Mouse (Mus musculus) left cerebral cortex, postnatal 36 days (tissue): ENCODE measurements around the gene Gm1043. TPM values are rescaled to one million over a fixed set of nuclear protein-coding genes. Genes with fewer than 3 reads are reported as not detected.

Experiments used
- DNase-seq, 2 experiments: peaks; one replicate each; pipeline ENCODE4 v3.0.0; 2021 to 2022; ENCODE audit warnings: low spot score in 2 of 2, mixed read lengths in 1 of 2
- intact Hi-C: fragments of 180-260 bp; cut with DNase I; formaldehyde crosslinking; loops from one replicate; pipeline ENCODE4 v1.15.1; 2025
- total RNA-seq, 2 experiments: library from RNA; stranded (reverse); gene quantifications; 2 replicates each; pipeline ENCODE4 v1.2.3; 2021

Gene Gm1043
- total RNA-seq, 2 experiments from 2014 or later = 25.8 to 54.0 TPM

- intact Hi-C loops = loop anchor here (10.0 kb wide), 1 partner anchor 267 kb away; the partner anchor contains the start of gene Man2b2
- no peak for DNase-seq
These were observed 16.9 kb downstream of the Gm1043 start for GRCm38 (mm10) chr5:37102056-37102455.

DNA sequence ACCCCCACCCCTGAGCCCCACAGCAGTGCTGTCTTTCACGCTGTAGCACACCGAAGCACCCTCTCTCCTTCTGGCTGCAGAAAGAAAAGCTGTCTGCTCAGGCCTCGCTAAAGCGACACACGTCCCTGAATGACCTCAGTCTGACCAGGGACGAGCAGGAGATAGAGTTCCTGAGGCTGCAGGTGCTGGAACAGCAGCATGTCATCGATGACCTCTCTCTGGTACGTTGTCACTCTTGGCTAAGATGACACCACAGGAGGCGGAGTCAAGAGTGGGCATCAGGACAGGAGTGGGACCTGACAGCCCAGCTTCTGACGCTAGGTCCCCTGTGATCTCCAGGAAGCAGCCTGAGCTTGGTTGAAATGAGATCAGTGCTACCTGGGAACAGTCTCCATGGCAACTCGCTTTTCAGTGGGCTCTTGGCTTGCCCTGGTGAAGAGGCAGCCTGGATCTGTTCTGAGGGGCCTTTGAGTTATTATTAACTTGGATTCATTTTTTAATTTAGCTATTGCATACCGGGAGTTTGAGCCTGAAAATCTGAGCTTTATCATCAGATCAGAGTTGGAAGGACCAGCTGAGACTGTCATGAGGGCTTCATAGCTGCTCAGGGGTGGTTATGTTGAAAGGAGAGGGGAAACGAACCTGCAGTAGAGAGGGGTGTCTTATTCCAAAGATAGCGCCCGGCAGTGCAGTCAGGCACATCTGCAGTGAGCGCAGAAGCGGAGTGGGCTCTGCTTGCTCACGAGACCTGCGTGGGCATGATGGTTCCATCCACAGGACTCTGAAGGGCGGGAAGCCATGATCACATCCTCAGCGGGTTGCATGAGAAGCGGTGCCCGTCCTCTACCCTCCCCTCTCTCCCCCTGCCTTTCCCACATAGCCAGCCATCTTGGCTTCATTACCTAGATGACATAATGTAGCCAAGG is 20.6 kb downstream of the Gm1043 start:
- intact Hi-C loops = loop anchor here (10.0 kb wide), 1 partner anchor 271 kb away; the partner anchor contains the start of gene Man2b2
- DNase-seq = peak in 1 of 2 experiments; percentile 30

GRCm38 (mm10) chr5:37107111-37107510 is 21.9 kb downstream of the Gm1043 start:
- intact Hi-C loops = loop anchor here (10.0 kb wide), 1 partner anchor 272 kb away; the partner anchor contains the start of gene Man2b2
- DNase-seq = no peak

DNA sequence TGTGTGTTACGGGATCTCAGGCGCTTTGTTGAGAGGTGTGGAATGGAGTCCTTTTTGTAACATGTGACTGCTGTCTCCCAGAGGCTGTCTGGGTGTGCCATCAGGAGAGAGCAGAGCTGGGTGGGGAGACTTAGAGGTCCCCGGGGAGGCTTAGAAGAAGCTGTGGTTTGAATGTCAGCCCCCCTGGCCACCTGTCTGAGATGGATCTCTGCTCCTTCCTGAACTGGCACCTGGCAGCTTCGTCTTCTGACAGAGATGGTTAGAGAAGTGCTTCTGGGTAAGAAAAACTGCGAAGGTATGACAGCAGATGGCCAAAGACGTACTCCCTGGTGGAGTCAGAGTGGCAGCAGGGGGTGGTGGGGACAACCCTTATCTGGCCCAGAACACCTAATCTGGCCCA is 22.4 kb downstream of the Gm1043 start:
- no peak for DNase-seq
- intact Hi-C loops = loop anchor here (2.0 to 10.0 kb wide), 3 partner anchors 79 to 273 kb away; partner anchors contain the start of gene Man2b2

GRCm38 (mm10) chr5:37109280-37109849 is 24.2 kb downstream of the Gm1043 start:
- intact Hi-C loops = loop anchor here (2.0 to 10.0 kb wide), 3 partner anchors 81 to 275 kb away; partner anchors contain the start of gene Man2b2
- peak; percentile 83 to 87 for DNase-seq

GRCm38 (mm10) chr5:37112389-37112788 is 27.2 kb downstream of the Gm1043 start:
- DNase-seq = no peak
- intact Hi-C loops = no loop called here

DNA sequence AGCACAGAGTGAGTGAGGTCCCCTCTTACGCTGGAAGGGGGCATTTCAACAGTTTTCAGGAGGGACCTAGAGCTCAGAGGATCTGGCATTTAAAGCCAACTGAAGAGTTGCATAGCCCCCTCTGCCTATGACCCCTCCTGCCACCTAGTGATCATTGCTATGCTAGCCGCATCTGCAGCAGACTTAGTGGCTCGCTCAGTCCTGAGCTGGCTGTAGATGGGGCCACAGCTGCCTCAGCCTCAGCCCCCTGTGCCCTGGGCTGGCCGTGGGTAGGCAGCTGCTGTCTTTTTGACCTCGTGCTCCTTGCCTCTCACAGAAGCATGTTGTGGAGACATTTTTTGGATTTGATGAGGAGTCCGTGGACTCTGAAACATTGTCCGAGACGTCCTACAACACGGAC is 32.0 kb downstream of the Gm1043 start:
- no peak for DNase-seq
- intact Hi-C loops = no loop called here

GRCm38 (mm10) chr5:37118242-37118641 is 33.1 kb downstream of the Gm1043 start:
- DNase-seq = no peak
- intact Hi-C loops = no loop called here

DNA sequence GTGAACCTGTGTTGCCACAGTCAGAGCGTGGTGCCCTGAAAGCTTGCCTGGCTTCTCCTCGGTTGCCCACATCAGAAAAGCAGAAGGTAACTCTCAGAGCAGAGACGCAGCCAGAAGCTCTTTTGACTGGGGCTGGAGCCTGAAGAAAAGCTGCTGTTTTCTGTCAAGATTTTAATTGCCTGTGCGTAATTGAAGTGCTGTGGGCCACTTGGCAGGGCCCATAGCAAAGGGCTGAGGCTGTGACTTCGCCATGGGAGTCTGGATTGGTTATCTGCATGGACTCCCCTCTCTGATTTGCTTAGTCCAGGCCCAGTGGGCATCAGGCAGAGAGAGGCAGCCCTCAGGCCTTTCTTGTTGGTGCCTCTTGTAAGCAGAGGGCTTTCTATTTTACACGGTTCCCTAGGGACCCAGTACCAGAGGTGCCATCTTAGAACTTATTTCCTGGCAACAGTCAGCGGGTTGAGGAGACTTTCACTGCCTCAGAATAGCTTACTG is 36.1 kb downstream of the Gm1043 start:
- intact Hi-C loops = no loop called here
- DNase-seq = no peak

DNA sequence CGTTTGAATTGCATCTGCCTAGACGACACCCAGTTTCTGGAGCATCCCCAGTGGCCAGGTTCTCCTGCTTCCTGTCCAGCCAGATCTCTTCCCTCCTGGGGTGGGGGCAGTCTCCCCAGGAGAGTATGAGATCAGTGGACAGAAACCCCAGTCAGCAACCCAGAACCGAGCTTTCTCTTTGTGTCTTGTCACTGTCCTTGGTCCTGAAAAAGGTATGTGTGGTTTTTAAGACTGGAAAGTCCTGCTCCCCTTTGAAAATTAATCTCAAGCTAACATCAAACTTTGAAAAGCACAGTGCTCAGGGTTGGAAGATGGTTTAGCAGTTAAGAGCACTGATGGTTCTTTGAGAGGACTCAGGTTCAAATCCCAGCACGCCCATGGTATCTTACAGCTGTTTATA is 46.7 kb downstream of the Gm1043 start:
- no peak for DNase-seq
- intact Hi-C loops = no loop called here

DNA sequence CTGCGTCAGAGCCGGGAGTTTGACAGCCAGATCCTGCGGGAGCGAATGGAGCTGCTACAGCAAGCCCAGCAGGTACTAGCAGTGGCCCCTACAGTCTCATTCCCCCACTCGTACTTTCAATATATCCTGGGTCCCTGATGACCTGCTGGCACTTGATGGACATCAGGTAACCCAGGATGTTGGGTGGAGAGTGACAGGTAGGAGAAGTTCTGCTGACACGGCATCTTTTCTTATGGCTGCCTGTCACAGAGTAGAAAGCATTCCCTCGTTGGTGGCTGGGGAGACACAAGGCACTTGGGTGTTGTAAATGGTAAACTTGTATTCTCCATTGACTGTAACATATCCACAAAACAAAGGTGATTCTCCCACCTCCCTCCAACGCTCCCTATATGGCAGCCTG is 56.6 kb downstream of the Gm1043 start:
- DNase-seq = no peak
- intact Hi-C loops = no loop called here

DNA sequence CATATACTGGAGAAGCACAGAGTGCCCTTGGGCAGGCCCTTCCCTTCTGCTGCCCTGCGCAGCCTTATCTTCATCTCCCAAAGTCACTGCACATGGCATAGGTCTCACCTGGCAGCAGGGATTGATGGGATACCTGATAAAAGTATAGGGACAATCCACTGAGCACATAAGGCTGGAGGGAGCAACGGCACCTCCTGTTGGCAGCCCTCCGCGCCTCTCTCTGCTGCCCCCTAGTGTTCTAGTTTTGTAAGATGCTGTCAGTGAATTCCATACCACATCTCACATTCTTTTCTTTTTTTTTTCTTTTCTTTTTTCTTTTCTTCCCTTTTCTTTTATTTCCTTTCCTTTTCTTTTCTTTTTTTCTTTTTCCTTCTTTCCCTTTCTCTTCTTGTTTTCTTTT is 62.4 kb downstream of the Gm1043 start:
- DNase-seq = peak; percentile 45 to 46

GRCm38 (mm10) chr5:37150650-37151049 is 65.5 kb downstream of the Gm1043 start:
- no peak for DNase-seq
- intact Hi-C loops = no loop called here

More for the DNA sequence above, 62.4 kb downstream of the Gm1043 start:
- intact Hi-C loops = no loop called here

DNA sequence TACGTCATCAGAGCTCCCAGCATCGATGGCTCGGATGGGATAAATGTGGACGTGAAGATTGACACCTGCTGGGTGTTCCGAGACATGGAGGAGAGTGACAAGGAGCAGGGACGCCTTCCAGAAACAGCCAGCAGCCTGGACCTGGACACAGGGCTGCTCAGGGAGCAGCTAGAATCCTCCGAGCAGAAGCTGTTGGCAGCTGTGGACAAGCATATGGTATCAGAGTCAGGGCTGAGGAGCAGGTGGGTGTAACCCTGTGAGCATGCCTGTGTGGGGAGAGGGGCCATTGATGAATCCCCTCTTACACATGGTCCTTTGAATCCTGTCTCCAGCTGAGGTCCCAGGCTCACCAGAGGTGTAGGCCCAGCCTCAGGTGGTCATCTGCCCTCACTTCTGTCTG is 69.3 kb downstream of the Gm1043 start:
- intact Hi-C loops = no loop called here
- no peak for DNase-seq

DNA sequence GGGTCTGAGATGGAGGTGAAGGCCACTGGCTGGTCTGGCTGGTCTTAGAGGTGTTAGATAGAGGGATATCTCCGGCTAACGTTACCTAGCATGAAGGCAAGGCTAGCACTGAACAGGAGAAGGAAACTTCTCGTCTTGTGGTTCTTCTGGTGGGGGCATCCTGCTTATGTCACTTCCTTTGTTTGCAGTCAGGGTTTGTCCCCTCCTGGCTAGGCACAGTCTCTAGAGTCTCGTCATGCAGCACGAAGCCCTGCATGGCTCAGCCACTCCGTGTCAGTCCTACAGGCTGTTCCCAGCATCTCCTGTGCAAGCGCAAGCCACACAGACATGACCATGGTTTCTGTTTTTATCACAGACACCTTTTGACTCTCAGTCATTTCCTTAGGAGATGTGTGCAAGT is 73.2 kb downstream of the Gm1043 start:
- no peak for DNase-seq
- intact Hi-C loops = no loop called here

GRCm38 (mm10) chr5:37162871-37163781 is 78.0 kb downstream of the Gm1043 start:
- intact Hi-C loops = loop anchor here (2.0 to 5.0 kb wide), 2 partner anchors 80 to 124 kb away; no protein-coding TSS in a partner anchor

GRCm38 (mm10) chr5:37176466-37176865 is 91.3 kb downstream of the Gm1043 start:
- intact Hi-C loops = no loop called here
- DNase-seq = no peak

More at GRCm38 (mm10) chr5:37162871-37163781, 78.0 kb downstream of the Gm1043 start:
- peak; percentile 87 to 88 for DNase-seq

GRCm38 (mm10) chr5:37177061-37177460 is 91.9 kb downstream of the Gm1043 start:
- intact Hi-C loops = loop anchor here (1.0 kb wide), 1 partner anchor 64 kb away; the partner anchor contains the start of gene Crmp1
- peak; percentile 47 to 55 for DNase-seq

DNA sequence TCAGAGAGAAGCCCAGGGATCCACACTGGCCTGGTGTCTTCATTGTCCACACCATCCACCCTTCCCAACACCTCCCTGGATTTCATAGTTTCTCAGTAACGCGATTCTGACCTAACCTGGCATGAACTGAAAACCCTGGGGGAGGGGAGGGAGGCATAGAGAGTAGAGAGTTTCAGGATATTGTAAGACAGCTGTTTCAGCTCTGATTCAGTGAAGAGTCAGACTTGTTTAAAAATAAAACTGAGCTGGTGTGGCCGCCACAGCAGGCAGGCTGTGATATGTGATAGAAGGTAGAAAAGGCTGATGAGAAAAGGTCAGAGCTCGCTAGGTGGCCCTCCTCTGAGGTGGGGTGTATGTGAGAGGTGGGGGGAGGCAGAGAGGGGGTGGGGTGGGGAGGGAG is 93.6 kb downstream of the Gm1043 start:
- DNase-seq = no peak
- intact Hi-C loops = no loop called here
